Comparison of ENCODE assay signal across 8 mouse cellular contexts in the genomic region with DNA sequence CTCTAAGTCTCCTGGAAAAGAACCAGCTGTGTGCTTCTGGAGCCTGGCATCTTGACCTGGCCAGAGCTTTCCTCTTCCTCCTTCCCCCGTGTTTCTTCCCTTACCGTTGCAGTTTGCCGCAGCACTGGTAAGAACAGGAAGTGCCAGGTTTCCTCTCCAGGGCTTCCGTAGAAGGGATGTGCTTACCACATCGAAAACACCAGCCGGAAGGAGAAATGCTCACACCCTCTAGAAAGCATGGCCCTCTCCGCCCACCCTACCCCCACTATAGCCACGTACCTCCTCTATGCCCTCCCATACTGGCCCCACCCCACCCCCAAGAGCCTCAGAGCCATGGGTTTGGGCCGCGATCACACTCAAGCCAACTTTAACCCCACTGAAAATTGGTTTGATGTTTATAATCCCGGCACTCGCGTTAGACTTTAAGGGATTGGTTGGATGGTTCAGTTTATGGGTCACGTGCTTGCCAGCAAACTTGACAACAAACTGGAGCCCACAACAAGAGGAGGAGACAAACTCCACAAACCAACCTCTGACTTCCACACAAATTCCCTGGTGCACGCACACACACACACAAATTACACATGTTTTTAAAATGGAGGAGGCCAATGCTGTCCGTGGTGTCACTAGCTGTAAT. TPM values are rescaled to one million over a fixed set of nuclear protein-coding genes. Genes with fewer than 3 reads are reported as not detected.
DNase-seq lines count a peak whose midpoint lies in the region; ATAC-seq and TF ChIP-seq lines count a peak whose summit lies in the region.

No protein-coding gene starts in this region.

- DNase-seq in 416B (ENCODE audit: low read depth) (peak; percentile 98), MN1 (ENCODE audit: low spot score) (peak; percentile 73), liver (peak; percentile 69)
- peak; percentile 69 for DNase-seq in heart, postnatal 0 days (ENCODE audit: low spot score)
- no peak for DNase-seq in ovary, postnatal 14 days (ENCODE audit: low spot score)
- DNase-seq in right cerebral cortex, postnatal 36 days (ENCODE audit: low spot score in 2 of 2): no peak
- no peak for DNase-seq in urinary bladder, postnatal 25 days (ENCODE audit: low spot score)

- peak; percentile 86 for ATAC-seq in heart, postnatal 0 days (ENCODE audit: insufficient read depth, low read depth)
- peak; percentile 91 for ATAC-seq in neutrophil, adult 5-6 weeks (ENCODE audit: extremely low read depth, insufficient number of reproducible peaks, low FRiP score, poor library complexity, severe bottlenecking)

- no peaks in the 10 kb centered on the region for H3K27me3 ChIP-seq in heart, postnatal 0 days (ENCODE audit: control insufficient read depth, insufficient read depth, low read length)

- H3K9me3 ChIP-seq in heart, postnatal 0 days (replicated peaks; ENCODE audit: control insufficient read depth, low read length): no peaks in the 10 kb centered on the region

- peak; percentile 62; the same call in 1 of the 2 replicates for TF ChIP-seq EP300 in heart, postnatal 0 days (IDR thresholded peaks at IDR 0.05; ENCODE audit: low read depth)

- H3K27ac ChIP-seq in heart, postnatal 0 days (ENCODE audit: low read depth): peak overlapping the region; percentile 80

- 0 out of 2 replicates have a peak, but pooled peaks cover 10% of the 10 kb centered on the region for H3K4me1 ChIP-seq in heart, postnatal 0 days (ENCODE audit: control insufficient read depth, insufficient read depth)

- H3K4me3 ChIP-seq in heart, postnatal 0 days (ENCODE audit: low read depth, low read length): peak overlapping the region; percentile 37

- no peaks in the 10 kb centered on the region for H3K36me3 ChIP-seq in heart, postnatal 0 days (replicated peaks; ENCODE audit: control insufficient read depth, insufficient read depth, low read length)

- TF ChIP-seq CTCF in heart, postnatal 0 days (IDR thresholded peaks at IDR 0.05; ENCODE audit: low read depth): no peak

- H3K4me2 ChIP-seq in heart, postnatal 0 days (ENCODE audit: low read depth, low read length): peak overlapping the region; percentile 60

- no peak overlapping the region; the same call in 1 of the 2 replicates for H3K9ac ChIP-seq in heart, postnatal 0 days (replicated peaks; ENCODE audit: low read depth, low read length)

- 52% methylated on average over 16 of the region's 16 CpGs for WGBS in heart, postnatal 0 days

RNA-seq across cellular contexts. Expression of a gene that starts 30.7 kb away (rescaled TPM):
- 4.2 and 12.1 TPM in 2 replicates for total RNA-seq in heart, postnatal 0 days (2014; rRNA removed; ENCODE audit: low replicate concordance)
- polyA plus RNA-seq in heart, postnatal 0 days (2015; fragmentation: Nextera tagmentation; extraction: Ambion mirVana): 19.6 and 20.1 TPM in 2 replicates
- total RNA-seq in neutrophil, adult 5-6 weeks (2017): 59.0 and 64.6 TPM in 2 replicates

RNA-seq across cellular contexts. Expression of a gene that starts 30.8 kb away (rescaled TPM):
- total RNA-seq in heart, postnatal 0 days (2014; rRNA removed; ENCODE audit: low replicate concordance): 35.8 and 44.9 TPM in 2 replicates
- 61.0 and 63.7 TPM in 2 replicates for polyA plus RNA-seq in heart, postnatal 0 days (2015; fragmentation: Nextera tagmentation; extraction: Ambion mirVana)
- 65.8 and 67.4 TPM in 2 replicates for total RNA-seq in neutrophil, adult 5-6 weeks (2017)

RNA-seq across cellular contexts. Expression of a gene that starts 35.1 kb away (rescaled TPM):
- 13.4 and 16.6 TPM in 2 replicates for total RNA-seq in heart, postnatal 0 days (2014; rRNA removed; ENCODE audit: low replicate concordance)
- 6.1 and 6.8 TPM in 2 replicates for polyA plus RNA-seq in heart, postnatal 0 days (2015; fragmentation: Nextera tagmentation; extraction: Ambion mirVana)
- 142 and 149 TPM in 2 replicates for total RNA-seq in neutrophil, adult 5-6 weeks (2017)

RNA-seq across cellular contexts. Expression of a gene that starts 49.3 kb away (rescaled TPM):
- not detected in 2 replicates for total RNA-seq in heart, postnatal 0 days (2014; rRNA removed; ENCODE audit: low replicate concordance)
- polyA plus RNA-seq in heart, postnatal 0 days (2015; fragmentation: Nextera tagmentation; extraction: Ambion mirVana): not detected in 2 replicates
- total RNA-seq in neutrophil, adult 5-6 weeks (2017): 1.6 TPM in 1 of 2 replicates, not detected in the other

RNA-seq across cellular contexts. Expression of a gene that starts 51.2 kb away (rescaled TPM):
- 21.3 and 25.8 TPM in 2 replicates for total RNA-seq in heart, postnatal 0 days (2014; rRNA removed; ENCODE audit: low replicate concordance)
- polyA plus RNA-seq in heart, postnatal 0 days (2015; fragmentation: Nextera tagmentation; extraction: Ambion mirVana): 16.3 and 19.1 TPM in 2 replicates
- total RNA-seq in neutrophil, adult 5-6 weeks (2017): 114 and 128 TPM in 2 replicates

Comparison
In these comparisons a context has a peak if more than half of its experiments do, and no peak if none do; other contexts are left out.
1. DNase-seq: peak in 416B (single experiment), MN1 (single experiment), heart, postnatal 0 days (single experiment) and liver (single experiment); none in ovary, postnatal 14 days (single experiment), right cerebral cortex, postnatal 36 days (0 of 2) and urinary bladder, postnatal 25 days (single experiment).